Mouse (Mus musculus) brain, embryonic 14.5 days (tissue): ENCODE data around the gene Mdga1.

Experiments
- CTCF ChIP-seq: fragments of 200-500 bp; IDR thresholded peaks from 2 replicates; pipeline ENCODE4 v1.5.1; 2012; ENCODE audit warnings: inconsistent platforms, mild to moderate bottlenecking, moderate library complexity, borderline replicate concordance; ENCODE audit not compliant: insufficient read depth, insufficient read length; ENCODE audit errors: extremely low read depth
- POLR2A ChIP-seq: fragments of 200-500 bp; IDR thresholded peaks from 2 replicates; pipeline ENCODE4 v1.6.1; 2012; ENCODE audit warnings: mild to moderate bottlenecking, inconsistent platforms, borderline replicate concordance; ENCODE audit not compliant: poor library complexity, insufficient read depth, insufficient read length, severe bottlenecking; ENCODE audit errors: extremely low read depth

- TF ChIP-seq POLR2A (no peak), CTCF (no peak)
Measured at GRCm38 (mm10) chr17:29834768-29835167, 135.1 kb downstream of the Mdga1 start.
